Mouse (Mus musculus) intestine, embryonic 14.5 days (tissue): ENCODE results near the gene Lrrc75a. TPM values are rescaled to one million over a fixed set of nuclear protein-coding genes. Genes with fewer than 3 reads are reported as not detected.

ENCODE experiments used
- ATAC-seq: fragments of 200-750 bp; cut with Nextera tagmentation; replicated peaks from 2 replicates; pipeline ENCODE4 v1.8.0; 2017; ENCODE audit warnings: low read depth, moderate number of reproducible peaks, moderate TSS enrichment, moderate library complexity; ENCODE audit not compliant: low FRiP score, low TSS enrichment
- DNase-seq: peaks from one replicate; pipeline ENCODE4 v3.0.0-alpha.2; 2018; ENCODE audit warnings: low spot score
- H3K27ac ChIP-seq: fragments of 300-500 bp; sonication (generic); 2 replicates; pipeline ENCODE4 v1.5.1; 2014; ENCODE audit warnings: low read depth, mild to moderate bottlenecking, control low read depth
- H3K27me3 ChIP-seq: fragments of 300-500 bp; sonication (generic); replicated peaks from 2 replicates; pipeline ENCODE4 v1.6.1; 2014; ENCODE audit warnings: low read length, control low read depth; ENCODE audit not compliant: control insufficient read depth, insufficient read depth
- H3K36me3 ChIP-seq: fragments of 300-500 bp; sonication (generic); 2 replicates; pipeline ENCODE4 v1.6.1; 2014; ENCODE audit warnings: low read length, control low read depth; ENCODE audit not compliant: control insufficient read depth, insufficient read depth
- H3K4me1 ChIP-seq: fragments of 300-500 bp; sonication (generic); replicated peaks from 2 replicates; pipeline ENCODE4 v1.6.1; 2014; ENCODE audit warnings: low read length, control low read depth, mixed read lengths; ENCODE audit not compliant: control insufficient read depth, insufficient read depth
- H3K4me2 ChIP-seq: fragments of 300-500 bp; sonication (generic); 2 replicates; pipeline ENCODE4 v1.6.1; 2014; ENCODE audit warnings: low read length
- H3K4me3 ChIP-seq: fragments of 300-500 bp; sonication (generic); 2 replicates; pipeline ENCODE4 v1.5.1; 2014; ENCODE audit warnings: low read depth, low read length, control low read depth, mixed read lengths
- H3K9ac ChIP-seq: fragments of 300-500 bp; sonication (generic); 2 replicates; pipeline ENCODE4 v1.6.1; 2014; ENCODE audit warnings: mild to moderate bottlenecking, low read length
- H3K9me3 ChIP-seq: fragments of 300-500 bp; sonication (generic); 2 replicates; pipeline ENCODE4 v1.6.1; 2016; ENCODE audit warnings: low read length, control low read depth; ENCODE audit not compliant: control insufficient read depth
- WGBS: fragments of 180-500 bp; shearing (Covaris S2); extraction: QIAGEN DNeasy Blood & Tissue Kit; methylation state at CpG from one replicate; pipeline ENCODE4 v1.1.7; 2014; 5-methylcytosine and 5-hydroxymethylcytosine counted together
- polyA plus RNA-seq: library from polyadenylated mRNA; unstranded; fragments of >200 nt; fragmentation: Nextera tagmentation; extraction: Ambion mirVana; gene quantifications from 2 replicates; pipeline ENCODE4 v1.2.1, GENCODE M21; 2014

The Lrrc75a gene
- polyA plus RNA-seq, 1 experiment from 2014 or later: 12.9 TPM

- peaks cover 32% of the 10 kb centered on the region for H3K4me1 ChIP-seq
- 82% methylated on average over 8 of the region's 8 CpGs for WGBS
- H3K4me2 ChIP-seq: no peak overlapping the region
- H3K27ac ChIP-seq: no peak overlapping the region
- ATAC-seq (no peak), DNase-seq (no peak)
- no peaks in the 10 kb centered on the region; the same call in 1 of the 2 replicates for H3K36me3 ChIP-seq
- no peaks in the 10 kb centered on the region for H3K27me3 ChIP-seq
- no peak overlapping the region for H3K9ac ChIP-seq
- H3K4me3 ChIP-seq: no peak overlapping the region
- H3K9me3 ChIP-seq: no peaks in the 10 kb centered on the region
Observed at GRCm38 (mm10) chr11:62643011-62643631, 5.2 kb downstream of the Lrrc75a start.

- ATAC-seq (no peak), DNase-seq (no peak)
- H3K4me2 ChIP-seq: no peak overlapping the region
- peaks cover 26% of the 10 kb centered on the region for H3K4me1 ChIP-seq
- no peaks in the 10 kb centered on the region for H3K27me3 ChIP-seq
- no peak overlapping the region for H3K27ac ChIP-seq
- H3K9me3 ChIP-seq: no peaks in the 10 kb centered on the region
- 70% methylated on average over 11 of the region's 11 CpGs for WGBS
- H3K36me3 ChIP-seq: no peaks in the 10 kb centered on the region; the same call in 1 of the 2 replicates
- H3K4me3 ChIP-seq: no peak overlapping the region
- H3K9ac ChIP-seq: no peak overlapping the region
Observed at GRCm38 (mm10) chr11:62642023-62642844, 6.1 kb downstream of the Lrrc75a start.

- DNase-seq (no peak), ATAC-seq (no peak)
- Histone ChIP-seq H3K9ac (no peak overlapping the region), H3K27me3 (no peaks in the 10 kb centered on the region), H3K4me3 (no peak overlapping the region), H3K27ac (no peak overlapping the region), H3K36me3 (no peaks in the 10 kb centered on the region; the same call in 1 of the 2 replicates), H3K4me1 (peaks cover 12% of the 10 kb centered on the region), H3K4me2 (no peak overlapping the region), H3K9me3 (no peaks in the 10 kb centered on the region)
- 87% methylated on average over 3 of the region's 3 CpGs for WGBS
Observed at GRCm38 (mm10) chr11:62640378-62640777, 7.9 kb downstream of the Lrrc75a start.

GRCm38 (mm10) chr11:62638402-62638801 lies 9.9 kb downstream of the Lrrc75a start:
- no peaks in the 10 kb centered on the region; the same call in 1 of the 2 replicates for H3K36me3 ChIP-seq
- no peak overlapping the region for H3K4me3 ChIP-seq
- H3K4me2 ChIP-seq: no peak overlapping the region
- ATAC-seq (no peak), DNase-seq (no peak)
- no peaks in the 10 kb centered on the region for H3K9me3 ChIP-seq
- H3K27ac ChIP-seq: no peak overlapping the region
- H3K9ac ChIP-seq: no peak overlapping the region
- 86% methylated on average over 4 of the region's 4 CpGs for WGBS
- no peaks in the 10 kb centered on the region for H3K27me3 ChIP-seq
- peaks cover 8% of the 10 kb centered on the region for H3K4me1 ChIP-seq

- H3K27ac ChIP-seq: no peak overlapping the region
- WGBS: 93% methylated on average over 6 of the region's 6 CpGs
- H3K27me3 ChIP-seq: no peaks in the 10 kb centered on the region
- H3K9me3 ChIP-seq: no peaks in the 10 kb centered on the region
- peaks cover 8% of the 10 kb centered on the region for H3K4me1 ChIP-seq
- H3K4me2 ChIP-seq: no peak overlapping the region
- ATAC-seq (no peak), DNase-seq (no peak)
- no peak overlapping the region for H3K4me3 ChIP-seq
- H3K9ac ChIP-seq: no peak overlapping the region
- H3K36me3 ChIP-seq: no peaks in the 10 kb centered on the region; the same call in 1 of the 2 replicates
Observed at GRCm38 (mm10) chr11:62637806-62638205, 10.5 kb downstream of the Lrrc75a start.

GRCm38 (mm10) chr11:62637401-62637800 lies 10.9 kb downstream of the Lrrc75a start:
- 79% methylated on average over 5 of the region's 5 CpGs for WGBS
- no peak overlapping the region for H3K9ac ChIP-seq
- ATAC-seq (no peak), DNase-seq (no peak)
- no peak overlapping the region for H3K4me2 ChIP-seq
- peaks cover 7% of the 10 kb centered on the region for H3K4me1 ChIP-seq
- H3K36me3 ChIP-seq: no peaks in the 10 kb centered on the region; the same call in 1 of the 2 replicates
- no peaks in the 10 kb centered on the region for H3K27me3 ChIP-seq
- H3K9me3 ChIP-seq: no peaks in the 10 kb centered on the region
- H3K27ac ChIP-seq: no peak overlapping the region
- no peak overlapping the region for H3K4me3 ChIP-seq

- no peak overlapping the region for H3K4me3 ChIP-seq
- no peak for ATAC-seq
- H3K9me3 ChIP-seq: no peaks in the 10 kb centered on the region
- no peaks in the 10 kb centered on the region; the same call in 1 of the 2 replicates for H3K36me3 ChIP-seq
- H3K27me3 ChIP-seq: no peaks in the 10 kb centered on the region
- WGBS: 75% methylated on average over 3 of the region's 3 CpGs
- no peak overlapping the region for H3K27ac ChIP-seq
- no peak overlapping the region for H3K4me2 ChIP-seq
- DNase-seq: no peak
- H3K9ac ChIP-seq: no peak overlapping the region
- peaks cover 5% of the 10 kb centered on the region for H3K4me1 ChIP-seq
Observed at GRCm38 (mm10) chr11:62636840-62637221, 11.5 kb downstream of the Lrrc75a start.

- Histone ChIP-seq H3K27me3 (no peaks in the 10 kb centered on the region), H3K27ac (no peak overlapping the region), H3K9me3 (no peaks in the 10 kb centered on the region), H3K4me1 (peaks cover 5% of the 10 kb centered on the region), H3K4me2 (no peak overlapping the region), H3K4me3 (no peak overlapping the region), H3K9ac (no peak overlapping the region), H3K36me3 (no peaks in the 10 kb centered on the region; the same call in 1 of the 2 replicates)
- ATAC-seq (no peak), DNase-seq (no peak)
- WGBS: 59% methylated on average over 11 of the region's 11 CpGs
Observed at GRCm38 (mm10) chr11:62636105-62636839, 12.1 kb downstream of the Lrrc75a start.
